Mouse (Mus musculus): ENCODE measurements around the gene Mthfs. TPM values are rescaled to one million over a fixed set of nuclear protein-coding genes. Genes with fewer than 3 reads are reported as not detected.

Mthfs gene
- polyA plus RNA-seq, 1 experiment = 6.4 TPM

DNA sequence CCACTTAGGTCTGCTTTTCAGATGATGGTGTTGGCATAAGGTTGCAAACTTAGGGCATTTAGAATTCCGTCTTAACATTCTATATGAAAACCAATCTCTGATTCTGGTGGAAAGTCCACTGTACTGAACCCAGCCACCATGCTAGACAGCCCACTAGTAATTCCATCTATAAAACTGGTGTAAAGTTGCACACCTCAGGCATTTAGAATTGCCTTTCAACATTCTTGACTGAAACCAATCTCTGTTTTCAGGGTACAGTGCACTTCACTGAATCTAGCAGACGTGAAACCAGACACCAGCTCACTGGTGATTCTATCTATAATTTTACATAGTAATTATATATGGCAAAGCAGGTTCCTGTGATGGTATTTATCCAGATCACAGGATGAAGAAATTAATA, 95.2 kb downstream of the Mthfs start:
- TF ChIP-seq E2F4 (IDR thresholded peaks at IDR 0.05; ENCODE audit: insufficient read depth) = no peak
- no peak for TF ChIP-seq MAX (IDR thresholded peaks at IDR 0.05; ENCODE audit: low read depth)
- no peak for TF ChIP-seq USF1 (IDR thresholded peaks at IDR 0.05; ENCODE audit: low read depth)
- H3K4me2 ChIP-seq (ENCODE audit: low read depth) = no peak overlapping the region
- H3K79me2 ChIP-seq (ENCODE audit: control insufficient read depth, insufficient read depth) = no peaks in the 10 kb centered on the region
- H3K4me3 ChIP-seq = no peak overlapping the region
- H3K36me3 ChIP-seq (ENCODE audit: control insufficient read depth, insufficient read depth) = no peaks in the 10 kb centered on the region
- no peaks in the 10 kb centered on the region for H3K27me3 ChIP-seq (ENCODE audit: control insufficient read depth, insufficient read depth, insufficient read length)
- H3ac ChIP-seq (ENCODE audit: control insufficient read depth, insufficient read length) = no peak overlapping the region

DNA sequence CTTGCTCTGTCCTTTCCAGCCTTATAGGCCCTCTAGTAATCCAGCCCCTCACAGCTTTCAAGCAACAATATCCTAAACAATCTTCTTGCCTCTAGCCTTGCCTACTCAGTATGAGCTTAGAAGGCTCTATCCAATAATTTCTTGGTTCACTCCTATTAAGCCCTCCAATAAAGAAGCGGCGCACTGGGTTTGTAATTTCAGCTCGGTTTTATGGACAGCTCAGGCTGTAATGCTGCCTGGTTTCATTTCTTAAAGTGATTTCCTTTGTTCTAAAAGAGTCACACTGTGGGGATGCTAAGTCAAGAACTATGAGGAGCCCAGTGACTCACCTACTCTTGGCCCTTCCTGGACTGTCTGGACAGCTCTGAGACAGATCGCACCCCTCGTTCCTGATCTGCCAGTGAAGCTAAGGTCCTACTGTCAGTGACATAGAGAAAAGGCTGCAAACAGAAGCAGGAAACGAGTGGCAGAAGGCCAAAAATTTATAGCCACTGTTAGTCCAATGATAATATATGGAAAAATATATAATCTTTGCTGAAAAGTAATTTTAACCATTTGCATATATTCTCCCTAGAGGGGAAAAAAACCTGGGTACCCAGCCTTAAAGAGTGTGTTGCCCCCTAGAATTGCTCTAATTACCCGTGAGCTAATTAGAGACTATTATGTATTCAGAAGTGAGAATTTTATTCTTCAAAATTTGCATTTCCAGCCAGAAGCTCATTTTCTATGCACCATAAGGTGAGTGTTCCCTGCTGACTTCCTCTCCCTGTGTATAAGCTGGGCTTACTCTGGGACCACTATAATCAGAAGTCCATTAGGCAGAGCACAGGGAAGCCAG, 98.1 kb downstream of the Mthfs start:
- no peaks in the 10 kb centered on the region for H3K27me3 ChIP-seq (ENCODE audit: control insufficient read depth, insufficient read depth, insufficient read length)
- H3K4me3 ChIP-seq = no peak overlapping the region
- H3ac ChIP-seq (ENCODE audit: control insufficient read depth, insufficient read length) = no peak overlapping the region
- H3K79me2 ChIP-seq (ENCODE audit: control insufficient read depth, insufficient read depth) = no peaks in the 10 kb centered on the region
- no peak for TF ChIP-seq E2F4 (IDR thresholded peaks at IDR 0.05; ENCODE audit: insufficient read depth)
- TF ChIP-seq MYOD1 (IDR thresholded peaks at IDR 0.05; ENCODE audit: control insufficient read depth in 1 of 3, insufficient read length in 2 of 3, low read depth in 2 of 3) = no peak
- no peak for TF ChIP-seq TCF3 (IDR thresholded peaks at IDR 0.05; ENCODE audit: insufficient read length, low read depth)
- no peak for TF ChIP-seq MYOG (IDR thresholded peaks at IDR 0.05; ENCODE audit: control insufficient read depth in 1 of 3, insufficient read depth in 1 of 3, insufficient read length in 2 of 3, low read depth in 2 of 3)
- TF ChIP-seq MAX (IDR thresholded peaks at IDR 0.05; ENCODE audit: low read depth) = no peak
- no peak for TF ChIP-seq POLR2AphosphoS2 (IDR thresholded peaks at IDR 0.05; ENCODE audit: insufficient read length, low read depth)
- TF ChIP-seq USF1 (IDR thresholded peaks at IDR 0.05; ENCODE audit: low read depth) = no peak
- no peak overlapping the region for H3K4me2 ChIP-seq (ENCODE audit: low read depth)
- no peaks in the 10 kb centered on the region for H3K36me3 ChIP-seq (ENCODE audit: control insufficient read depth, insufficient read depth)

DNA sequence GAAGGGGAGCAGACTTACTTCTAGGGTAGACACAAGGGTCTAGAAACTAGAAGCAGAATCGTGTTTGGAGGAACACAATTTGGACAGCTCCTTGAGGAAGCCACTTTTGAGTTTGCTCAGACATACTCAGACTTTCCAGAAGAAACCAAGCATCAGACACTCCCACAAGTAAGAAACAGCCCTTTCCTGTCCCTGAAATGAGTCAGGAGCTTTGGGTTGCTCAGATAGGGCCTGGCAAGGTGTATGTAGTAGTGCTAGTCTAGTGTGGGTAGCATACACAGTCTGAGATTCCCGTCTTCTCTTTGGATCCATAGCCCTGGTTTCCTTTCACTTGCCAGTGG, 98.7 kb downstream of the Mthfs start:
- H3ac ChIP-seq (ENCODE audit: control insufficient read depth, insufficient read length) = no peak overlapping the region
- H3K79me2 ChIP-seq (ENCODE audit: control insufficient read depth, insufficient read depth) = no peaks in the 10 kb centered on the region
- H3K27me3 ChIP-seq (ENCODE audit: control insufficient read depth, insufficient read depth, insufficient read length) = no peaks in the 10 kb centered on the region
- H3K4me2 ChIP-seq (ENCODE audit: low read depth) = no peak overlapping the region
- H3K4me3 ChIP-seq = no peak overlapping the region
- TF ChIP-seq REST (IDR thresholded peaks at IDR 0.05; ENCODE audit: insufficient read depth, insufficient read length) (no peak), TCF12 (IDR thresholded peaks at IDR 0.05; ENCODE audit: insufficient read depth, poor library complexity, severe bottlenecking) (no peak), E2F4 (IDR thresholded peaks at IDR 0.05; ENCODE audit: insufficient read depth) (no peak), CEBPB (IDR thresholded peaks at IDR 0.05; ENCODE audit: insufficient read depth, poor library complexity, severe bottlenecking) (no peak), MAX (IDR thresholded peaks at IDR 0.05; ENCODE audit: low read depth) (no peak), POLR2AphosphoS2 (IDR thresholded peaks at IDR 0.05; ENCODE audit: insufficient read length, low read depth) (no peak), POLR2A (IDR thresholded peaks at IDR 0.05; ENCODE audit: insufficient read length, low read depth) (no peak), MYOD1 (IDR thresholded peaks at IDR 0.05; ENCODE audit: control insufficient read depth in 1 of 3, insufficient read length in 2 of 3, low read depth in 2 of 3) (no peak), SRF (IDR thresholded peaks at IDR 0.05; ENCODE audit: control insufficient read depth, insufficient read length, low read depth) (no peak), TCF3 (IDR thresholded peaks at IDR 0.05; ENCODE audit: insufficient read length, low read depth) (no peak), USF1 (IDR thresholded peaks at IDR 0.05; ENCODE audit: low read depth) (no peak), MYOG (IDR thresholded peaks at IDR 0.05; ENCODE audit: control insufficient read depth in 1 of 3, insufficient read depth in 1 of 3, insufficient read length in 2 of 3, low read depth in 2 of 3) (no peak)
- no peaks in the 10 kb centered on the region for H3K36me3 ChIP-seq (ENCODE audit: control insufficient read depth, insufficient read depth)

DNA sequence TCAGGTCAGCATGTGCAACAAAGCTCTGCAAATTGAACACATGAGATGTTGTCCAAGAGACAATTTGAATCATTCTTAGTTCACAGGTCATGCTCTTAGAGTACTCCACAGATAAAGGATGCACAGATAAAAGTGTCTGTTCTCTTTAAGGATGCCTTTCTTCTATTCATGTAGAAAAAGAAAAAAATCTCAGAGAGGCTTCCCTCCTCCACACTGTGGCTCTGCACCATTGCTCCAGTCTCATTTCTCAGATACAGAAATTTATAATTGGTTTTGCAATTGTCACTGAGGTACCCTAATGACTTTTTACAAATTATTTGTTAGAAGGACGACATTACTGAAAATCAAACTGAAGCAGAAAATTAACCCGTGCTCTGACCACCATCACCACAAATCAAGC, 101.2 kb downstream of the Mthfs start:
- Histone ChIP-seq H3K36me3 (ENCODE audit: control insufficient read depth, insufficient read depth) (no peaks in the 10 kb centered on the region), H3ac (ENCODE audit: control insufficient read depth, insufficient read length) (no peak overlapping the region), H3K27me3 (ENCODE audit: control insufficient read depth, insufficient read depth, insufficient read length) (no peaks in the 10 kb centered on the region), H3K79me2 (ENCODE audit: control insufficient read depth, insufficient read depth) (no peaks in the 10 kb centered on the region), H3K4me3 (no peak overlapping the region), H3K4me2 (ENCODE audit: low read depth) (no peak overlapping the region)
- TF ChIP-seq MAX (IDR thresholded peaks at IDR 0.05; ENCODE audit: low read depth) = no peak
- TF ChIP-seq TCF12 (IDR thresholded peaks at IDR 0.05; ENCODE audit: insufficient read depth, poor library complexity, severe bottlenecking) = no peak
- TF ChIP-seq POLR2AphosphoS2 (IDR thresholded peaks at IDR 0.05; ENCODE audit: insufficient read length, low read depth) = no peak
- TF ChIP-seq POLR2A (IDR thresholded peaks at IDR 0.05; ENCODE audit: insufficient read length, low read depth) = no peak
- no peak for TF ChIP-seq MYOD1 (IDR thresholded peaks at IDR 0.05; ENCODE audit: control insufficient read depth in 1 of 3, insufficient read length in 2 of 3, low read depth in 2 of 3)
- no peak for TF ChIP-seq CEBPB (IDR thresholded peaks at IDR 0.05; ENCODE audit: insufficient read depth, poor library complexity, severe bottlenecking)
- TF ChIP-seq USF1 (IDR thresholded peaks at IDR 0.05; ENCODE audit: low read depth) = no peak
- TF ChIP-seq SRF (IDR thresholded peaks at IDR 0.05; ENCODE audit: control insufficient read depth, insufficient read length, low read depth) = no peak
- no peak for TF ChIP-seq E2F4 (IDR thresholded peaks at IDR 0.05; ENCODE audit: insufficient read depth)
- TF ChIP-seq TCF3 (IDR thresholded peaks at IDR 0.05; ENCODE audit: insufficient read length, low read depth) = no peak
- TF ChIP-seq REST (IDR thresholded peaks at IDR 0.05; ENCODE audit: insufficient read depth, insufficient read length) = no peak
- no peak for TF ChIP-seq MYOG (IDR thresholded peaks at IDR 0.05; ENCODE audit: control insufficient read depth in 1 of 3, insufficient read depth in 1 of 3, insufficient read length in 2 of 3, low read depth in 2 of 3)

DNA sequence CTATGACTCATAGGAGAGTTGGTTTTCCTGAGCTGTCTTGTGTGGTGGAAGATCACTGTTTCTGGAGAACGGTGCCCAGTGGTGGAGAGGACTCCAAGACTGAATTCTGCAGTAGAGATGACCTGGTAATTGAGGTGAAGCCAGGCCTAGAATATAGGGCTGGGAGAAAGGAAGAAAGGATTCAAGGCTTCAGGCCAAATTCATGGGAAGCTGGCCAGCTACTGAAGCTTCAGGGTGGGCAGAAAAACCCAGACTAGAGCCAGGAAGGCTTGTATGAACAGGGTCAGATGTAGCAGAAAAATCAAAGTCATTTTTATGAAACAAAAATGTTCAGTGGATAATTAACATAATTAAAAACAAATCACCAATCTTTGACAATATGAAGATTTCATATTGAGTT, 163.3 kb downstream of the Mthfs start:
- H3K27me3 ChIP-seq (ENCODE audit: control insufficient read depth, insufficient read depth, insufficient read length) = no peaks in the 10 kb centered on the region
- no peaks in the 10 kb centered on the region for H3K79me2 ChIP-seq (ENCODE audit: control insufficient read depth, insufficient read depth)
- H3K36me3 ChIP-seq (ENCODE audit: control insufficient read depth, insufficient read depth) = no peaks in the 10 kb centered on the region
- TF ChIP-seq REST (IDR thresholded peaks at IDR 0.05; ENCODE audit: insufficient read depth, insufficient read length) (no peak), SRF (IDR thresholded peaks at IDR 0.05; ENCODE audit: control insufficient read depth, insufficient read length, low read depth) (no peak), E2F4 (IDR thresholded peaks at IDR 0.05; ENCODE audit: insufficient read depth) (no peak), POLR2A (IDR thresholded peaks at IDR 0.05; ENCODE audit: insufficient read length, low read depth) (no peak), TCF12 (IDR thresholded peaks at IDR 0.05; ENCODE audit: insufficient read depth, poor library complexity, severe bottlenecking) (no peak), MYOD1 (IDR thresholded peaks at IDR 0.05; ENCODE audit: control insufficient read depth in 1 of 3, insufficient read length in 2 of 3, low read depth in 2 of 3) (no peak), CEBPB (IDR thresholded peaks at IDR 0.05; ENCODE audit: insufficient read depth, poor library complexity, severe bottlenecking) (no peak), USF1 (IDR thresholded peaks at IDR 0.05; ENCODE audit: low read depth) (no peak), MAX (IDR thresholded peaks at IDR 0.05; ENCODE audit: low read depth) (no peak), POLR2AphosphoS2 (IDR thresholded peaks at IDR 0.05; ENCODE audit: insufficient read length, low read depth) (no peak)
- no peak overlapping the region for H3K4me2 ChIP-seq (ENCODE audit: low read depth)
- no peak overlapping the region for H3ac ChIP-seq (ENCODE audit: control insufficient read depth, insufficient read length)
- no peak overlapping the region for H3K4me3 ChIP-seq
